Mouse (Mus musculus): Measurements from ENCODE around the gene Krtap27-1. TPM values are rescaled to one million over a fixed set of nuclear protein-coding genes. Genes with fewer than 3 reads are reported as not detected.

The Krtap27-1 gene
- not detected for total RNA-seq (2021)
- long read RNA-seq, experiment 1: 0 reads
- long read RNA-seq, experiment 2: 0 reads

GRCm38 (mm10) chr16:88671571-88671970 is at the start of gene Krtap27-1:
Krtap27-1 (minus strand) TSS chr16:88671671.
- DNase-seq (ENCODE audit: low spot score in 2 of 2): no peak

- DNase-seq (ENCODE audit: low spot score in 2 of 2): no peak
Measured at GRCm38 (mm10) chr16:88720031-88720430, 48.6 kb upstream of the Krtap27-1 start.

DNA sequence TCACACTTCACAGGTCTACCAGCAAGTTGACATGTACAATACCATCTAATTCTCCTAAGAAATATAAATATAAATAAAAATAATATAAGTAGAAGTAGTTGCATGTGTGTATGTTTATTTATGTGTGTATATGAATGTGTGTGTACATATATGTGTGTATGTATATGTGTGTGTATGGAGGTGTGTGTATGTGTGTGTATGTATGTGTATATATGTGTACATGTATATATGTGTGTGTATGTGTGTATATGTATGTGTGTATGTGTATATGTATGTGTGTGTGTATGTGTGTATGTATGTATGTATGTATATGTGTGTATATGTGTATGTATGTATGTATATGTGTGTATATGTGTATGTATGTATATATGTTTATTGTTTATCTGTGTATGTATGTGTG is 45.1 kb upstream of the Krtap27-1 start:
- DNase-seq (ENCODE audit: low spot score in 2 of 2): no peak

DNA sequence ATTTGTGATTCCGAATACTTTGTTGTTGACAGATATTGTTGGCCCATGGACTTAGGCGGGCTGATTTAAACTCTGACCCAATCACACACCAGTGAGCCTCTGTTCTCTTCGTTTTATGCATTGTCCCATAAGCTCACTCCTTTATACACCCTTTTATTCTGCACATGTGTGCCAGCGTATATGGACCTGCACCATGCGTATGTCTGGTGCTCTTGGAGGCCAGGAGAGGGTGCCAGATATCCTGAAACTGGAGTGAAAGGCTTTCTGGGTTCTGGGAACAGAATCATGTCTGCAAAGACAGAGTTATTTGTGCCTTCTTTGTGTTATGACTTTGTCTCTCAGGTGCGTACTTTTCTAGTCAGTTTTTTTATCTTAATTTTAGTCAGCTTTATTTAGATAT is 39.8 kb upstream of the Krtap27-1 start:
- no peak for DNase-seq (ENCODE audit: low spot score in 2 of 2)

- DNase-seq (ENCODE audit: low spot score in 2 of 2): no peak
Measured at GRCm38 (mm10) chr16:88710757-88711156, 39.3 kb upstream of the Krtap27-1 start.

GRCm38 (mm10) chr16:88707496-88708012 is 36.1 kb upstream of the Krtap27-1 start, which contains the start of gene 2310061N02Rik:
2310061N02Rik (minus strand) TSS chr16:88707962.
- peak in 1 of 2 experiments; percentile 11 for DNase-seq (ENCODE audit: low spot score in 2 of 2)

DNA sequence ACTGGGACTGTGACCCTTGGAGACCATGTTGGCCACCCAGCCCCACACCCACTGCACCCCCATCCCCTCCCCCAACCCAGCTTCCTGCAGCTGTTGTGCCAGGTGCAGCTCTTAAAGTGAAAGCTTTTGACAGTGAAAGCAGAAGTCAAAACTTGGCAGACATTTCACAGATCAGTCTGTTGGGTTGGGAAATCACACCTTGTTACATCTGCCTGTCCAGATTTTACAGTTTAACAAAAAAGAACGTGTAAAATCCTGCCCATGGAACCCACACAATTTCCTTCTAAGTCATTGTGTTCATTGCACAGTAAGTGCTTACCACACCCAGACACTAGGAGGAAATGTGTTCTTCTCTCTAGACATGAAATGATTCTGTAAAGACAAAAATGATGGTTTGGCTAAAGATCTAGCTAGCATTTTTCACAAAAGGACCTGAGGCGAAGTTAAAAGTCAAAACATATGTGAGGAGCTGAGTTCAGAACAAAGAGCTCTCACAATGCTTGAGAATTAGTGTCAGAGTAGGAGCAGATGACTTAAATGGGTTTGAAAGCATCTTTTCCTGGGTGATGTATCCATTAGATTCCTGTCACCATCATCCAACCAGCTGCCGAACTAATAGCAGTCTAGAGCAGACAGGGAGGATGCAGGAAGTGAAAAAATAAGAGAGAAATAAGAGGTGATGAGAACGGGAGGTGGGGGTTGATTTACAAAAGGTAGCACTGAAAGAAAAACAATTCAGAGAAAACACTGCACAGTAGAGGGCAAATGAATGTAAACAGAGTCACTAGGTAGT is 29.8 kb upstream of the Krtap27-1 start:
- DNase-seq (ENCODE audit: low spot score in 2 of 2): no peak

GRCm38 (mm10) chr16:88696256-88696655 is 24.8 kb upstream of the Krtap27-1 start:
- no peak for DNase-seq (ENCODE audit: low spot score in 2 of 2)

GRCm38 (mm10) chr16:88681282-88681681 is 9.8 kb upstream of the Krtap27-1 start:
- no peak for DNase-seq (ENCODE audit: low spot score in 2 of 2)

GRCm38 (mm10) chr16:88679099-88679498 is 7.6 kb upstream of the Krtap27-1 start:
- no peak for DNase-seq (ENCODE audit: low spot score in 2 of 2)

DNA sequence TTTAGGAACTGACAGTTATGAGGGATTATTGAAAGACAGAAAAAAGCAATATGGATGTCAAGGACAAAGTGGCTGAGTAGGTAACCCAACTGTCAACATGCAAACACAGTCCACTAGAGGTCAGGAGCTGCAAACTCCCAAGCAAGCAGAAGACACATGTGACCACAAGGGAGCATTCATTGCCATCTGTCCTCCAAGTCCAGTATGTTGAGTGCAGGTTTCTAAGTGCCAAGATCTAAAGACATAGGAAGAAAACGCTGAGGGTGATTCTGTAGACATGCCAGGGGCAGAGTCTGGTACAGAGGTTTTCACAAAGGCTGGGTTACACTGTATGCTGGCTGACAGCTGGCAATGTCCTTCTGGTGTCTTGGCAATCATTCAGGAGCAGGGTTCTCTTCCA is 14.0 kb downstream of the Krtap27-1 start:
- DNase-seq (ENCODE audit: low spot score in 2 of 2): no peak

DNA sequence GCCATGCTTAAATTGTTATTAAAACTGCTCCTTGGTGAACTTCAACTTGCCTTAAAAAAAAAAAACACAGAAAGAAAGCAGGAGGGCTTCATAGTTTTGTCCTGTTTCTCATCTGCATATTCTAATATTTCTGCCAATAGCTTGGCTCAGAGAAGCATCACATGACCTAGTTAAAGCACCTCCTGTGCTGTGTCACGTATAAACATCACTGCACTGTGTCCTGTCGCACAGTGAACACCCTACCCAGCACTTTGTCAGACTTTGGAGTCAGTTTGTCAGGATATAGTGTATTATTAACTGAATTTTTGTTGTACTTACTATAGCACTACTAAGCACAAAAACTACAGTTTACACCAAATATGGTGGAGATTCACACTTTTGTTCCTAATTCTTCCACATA is 19.5 kb downstream of the Krtap27-1 start:
- no peak for DNase-seq (ENCODE audit: low spot score in 2 of 2)

GRCm38 (mm10) chr16:88651082-88651481 is 20.4 kb downstream of the Krtap27-1 start:
- DNase-seq (ENCODE audit: low spot score in 2 of 2): no peak

- no peak for DNase-seq (ENCODE audit: low spot score in 2 of 2)
Measured at GRCm38 (mm10) chr16:88647358-88647846, 24.1 kb downstream of the Krtap27-1 start, which contains the start of gene Krtap26-1. Krtap26-1 (minus strand) TSS chr16:88647796.

DNA sequence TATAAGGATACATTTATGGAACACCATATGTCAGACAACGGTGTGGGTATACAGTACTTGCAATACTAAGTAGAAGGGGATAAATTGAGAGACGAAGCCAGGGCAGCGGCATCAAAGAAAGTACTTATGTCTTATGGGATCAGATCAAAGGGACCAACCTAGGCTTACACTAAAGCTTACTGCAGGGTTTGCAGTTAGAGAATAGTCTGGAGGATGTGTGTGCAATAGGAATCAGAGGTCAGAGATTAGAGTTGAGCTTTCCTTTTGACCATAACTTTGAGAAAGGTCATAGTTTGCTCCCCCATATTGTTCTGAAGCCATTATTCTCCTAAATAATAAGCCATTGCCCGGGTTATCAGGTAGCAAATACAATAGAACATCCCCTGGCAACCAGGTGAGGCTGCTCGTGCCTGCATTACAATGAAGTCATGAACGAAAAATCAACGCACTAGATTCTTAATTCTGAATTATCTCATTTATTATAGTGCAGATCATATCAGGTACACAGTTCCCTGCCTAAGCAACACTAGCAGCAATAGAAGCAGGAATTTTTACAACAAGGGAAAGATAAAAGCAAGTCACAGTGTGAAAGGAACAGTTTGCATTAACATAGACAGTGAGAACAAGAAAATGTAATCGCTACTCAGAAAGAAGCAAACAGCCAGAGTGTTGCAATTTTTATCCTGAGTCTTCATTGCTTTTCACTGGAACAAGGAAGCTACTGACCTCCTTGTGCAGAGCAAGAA is 24.9 kb downstream of the Krtap27-1 start:
- DNase-seq (ENCODE audit: low spot score in 2 of 2): no peak

DNA sequence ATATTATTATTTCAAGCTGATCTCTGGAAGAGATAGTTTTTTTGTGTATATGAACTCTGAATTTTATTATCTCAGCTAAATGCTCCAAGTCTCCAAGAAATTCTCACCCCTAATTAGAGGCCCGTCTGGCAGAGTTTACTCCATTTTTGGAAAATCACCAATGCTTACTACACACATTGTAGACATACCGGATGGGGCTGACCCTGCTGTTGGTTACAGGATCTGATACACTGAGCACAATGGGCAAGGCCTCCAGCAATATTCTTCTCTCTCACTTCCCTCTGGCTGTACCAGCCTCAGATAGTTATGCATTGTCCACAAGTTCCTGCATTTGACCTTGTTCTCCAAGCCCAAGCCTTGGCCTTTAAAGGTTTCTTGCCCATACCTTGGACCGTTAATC is 31.4 kb downstream of the Krtap27-1 start:
- no peak for DNase-seq (ENCODE audit: low spot score in 2 of 2)

DNA sequence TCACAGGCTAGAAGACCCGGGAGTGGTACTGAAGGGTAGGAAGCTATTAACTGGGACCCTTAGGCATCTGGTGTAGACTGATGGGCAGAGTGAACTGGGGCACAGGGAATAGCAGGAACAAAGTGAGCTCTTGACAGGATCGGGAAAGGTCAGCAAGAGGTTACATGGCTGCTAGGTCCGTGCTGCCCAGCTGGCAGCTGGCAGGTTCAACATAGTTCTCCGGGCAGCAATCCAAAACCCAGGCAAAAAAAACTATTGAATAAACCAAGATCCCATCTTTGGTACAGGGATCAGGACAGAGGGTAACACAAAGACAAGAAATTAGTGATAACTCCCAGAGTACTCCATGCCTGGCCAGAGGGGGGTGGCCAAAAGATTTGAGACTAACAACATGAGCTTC is 36.3 kb downstream of the Krtap27-1 start:
- no peak for DNase-seq (ENCODE audit: low spot score in 2 of 2)

GRCm38 (mm10) chr16:88631474-88631873 is 40.0 kb downstream of the Krtap27-1 start:
- DNase-seq (ENCODE audit: low spot score in 2 of 2): no peak

DNA sequence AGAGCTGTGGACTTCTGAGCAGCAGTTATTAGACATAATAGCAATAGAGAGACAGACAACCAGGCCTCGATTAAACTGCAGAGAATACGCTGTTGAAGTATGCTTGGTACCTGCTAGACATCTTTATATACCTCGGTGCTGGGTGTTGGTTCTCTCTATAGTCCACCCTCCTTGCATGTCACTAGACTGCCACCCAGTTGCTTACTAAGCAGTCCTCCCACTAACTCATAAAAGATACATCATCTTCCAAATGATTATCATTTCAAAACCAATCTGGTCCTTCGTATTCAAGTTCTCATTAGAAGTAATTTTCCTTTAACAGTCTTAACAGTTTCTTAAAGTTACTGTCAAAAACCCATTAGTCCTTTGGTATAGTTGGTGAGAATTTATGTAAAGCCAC is 43.9 kb downstream of the Krtap27-1 start, which contains the start of gene 2310079G19Rik:
2310079G19Rik (minus strand) TSS at position 101 of the 400 bp plus-strand sequence.
- DNase-seq (ENCODE audit: low spot score in 2 of 2): no peak
